Mouse (Mus musculus): Measurements from ENCODE around the gene Mpped2.

Gene Mpped2

DNA sequence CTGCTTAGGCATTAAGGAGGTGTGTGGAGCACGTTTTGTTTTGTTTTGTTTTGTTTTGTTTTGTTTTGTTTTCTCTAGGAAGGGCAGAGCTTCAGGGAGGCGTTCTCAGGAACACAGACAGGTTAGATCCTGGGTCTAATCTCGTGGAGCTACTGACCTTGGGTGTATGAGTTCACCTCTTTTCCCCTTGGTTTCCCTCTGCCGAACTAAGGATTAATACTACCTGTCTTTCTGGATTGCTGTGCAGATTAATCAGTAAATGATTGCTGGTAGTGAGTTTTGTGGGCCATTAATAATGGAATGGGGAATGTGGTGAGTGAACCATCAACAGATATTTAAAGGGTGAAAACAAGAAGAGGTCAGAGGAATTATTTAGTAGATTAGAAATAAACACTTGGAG lies 53.8 kb downstream of the Mpped2 start:
- DNase-seq (ENCODE audit: low read depth), result no peak

DNA sequence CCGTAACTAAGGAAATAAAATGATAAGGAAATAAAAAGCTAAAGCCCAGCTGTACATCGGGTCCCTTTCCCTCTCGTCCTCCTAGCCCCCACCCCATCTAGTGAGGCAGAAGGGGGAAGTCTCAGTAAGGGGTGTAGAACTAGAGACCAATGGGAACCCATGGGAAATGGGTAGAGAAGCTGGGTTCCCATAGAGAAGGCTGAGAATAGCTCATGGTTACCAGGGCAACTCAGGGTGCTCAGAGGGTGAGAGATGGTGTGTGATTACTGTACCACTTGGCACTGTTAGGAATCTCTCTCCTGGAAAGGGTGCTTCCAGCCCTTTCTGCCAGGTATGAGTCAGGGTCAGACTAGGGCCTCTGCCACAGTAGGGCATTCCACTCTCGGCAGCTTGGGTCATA lies 54.3 kb downstream of the Mpped2 start:
- no peak for DNase-seq (ENCODE audit: low read depth)

GRCm38 (mm10) chr2:106750878-106751277 lies 57.8 kb downstream of the Mpped2 start:
- no peak for DNase-seq (ENCODE audit: low read depth)

GRCm38 (mm10) chr2:106753703-106754102 lies 60.6 kb downstream of the Mpped2 start:
- no peak for DNase-seq (ENCODE audit: low read depth)

GRCm38 (mm10) chr2:106754696-106755095 lies 61.6 kb downstream of the Mpped2 start:
- no peak for DNase-seq (ENCODE audit: low read depth)

- DNase-seq (ENCODE audit: low read depth), result no peak
Observed at GRCm38 (mm10) chr2:106756354-106757103, 63.5 kb downstream of the Mpped2 start.

DNA sequence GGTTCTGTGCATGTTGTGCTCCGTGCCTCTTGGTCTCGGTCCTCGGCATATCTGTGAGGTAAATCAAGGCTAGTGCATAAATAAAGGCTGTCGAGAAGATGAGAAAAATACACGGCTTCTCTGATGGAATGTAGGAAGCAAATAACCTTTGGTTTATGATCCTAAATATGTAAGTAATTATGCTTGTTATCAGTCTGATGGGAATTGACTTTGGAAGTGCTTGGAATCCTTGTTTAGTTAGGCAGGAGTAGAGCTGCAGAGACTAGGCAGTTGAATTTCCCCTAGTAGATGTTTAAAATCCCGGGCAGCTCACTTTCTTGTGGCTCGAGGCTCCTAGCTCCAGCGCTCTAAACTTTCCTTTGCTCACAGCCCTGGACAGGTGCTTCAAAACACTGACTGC lies 69.9 kb downstream of the Mpped2 start:
- DNase-seq (ENCODE audit: low read depth), result no peak

DNA sequence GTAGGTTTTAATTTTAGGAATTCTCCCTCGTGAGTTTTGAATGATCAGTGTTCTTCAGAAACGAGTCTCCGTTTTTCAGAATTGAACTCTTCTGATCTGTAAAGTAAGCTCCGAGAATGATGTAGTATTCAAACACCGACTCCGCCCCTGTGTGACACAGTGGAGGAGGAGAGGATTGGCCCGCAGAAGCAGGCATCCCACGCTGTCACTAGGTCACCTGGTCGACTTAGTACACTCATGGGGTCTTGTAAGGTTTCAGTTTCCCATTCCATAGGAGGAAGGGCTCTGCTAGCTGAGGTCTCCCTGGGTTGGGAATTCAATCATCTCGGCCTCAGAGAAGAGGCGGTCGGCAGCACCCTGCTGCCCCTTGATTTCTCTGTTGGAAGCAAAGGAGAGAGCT lies 76.2 kb downstream of the Mpped2 start:
- no peak for DNase-seq (ENCODE audit: low read depth)

GRCm38 (mm10) chr2:106772643-106773042 lies 79.6 kb downstream of the Mpped2 start:
- no peak for DNase-seq (ENCODE audit: low read depth)

DNA sequence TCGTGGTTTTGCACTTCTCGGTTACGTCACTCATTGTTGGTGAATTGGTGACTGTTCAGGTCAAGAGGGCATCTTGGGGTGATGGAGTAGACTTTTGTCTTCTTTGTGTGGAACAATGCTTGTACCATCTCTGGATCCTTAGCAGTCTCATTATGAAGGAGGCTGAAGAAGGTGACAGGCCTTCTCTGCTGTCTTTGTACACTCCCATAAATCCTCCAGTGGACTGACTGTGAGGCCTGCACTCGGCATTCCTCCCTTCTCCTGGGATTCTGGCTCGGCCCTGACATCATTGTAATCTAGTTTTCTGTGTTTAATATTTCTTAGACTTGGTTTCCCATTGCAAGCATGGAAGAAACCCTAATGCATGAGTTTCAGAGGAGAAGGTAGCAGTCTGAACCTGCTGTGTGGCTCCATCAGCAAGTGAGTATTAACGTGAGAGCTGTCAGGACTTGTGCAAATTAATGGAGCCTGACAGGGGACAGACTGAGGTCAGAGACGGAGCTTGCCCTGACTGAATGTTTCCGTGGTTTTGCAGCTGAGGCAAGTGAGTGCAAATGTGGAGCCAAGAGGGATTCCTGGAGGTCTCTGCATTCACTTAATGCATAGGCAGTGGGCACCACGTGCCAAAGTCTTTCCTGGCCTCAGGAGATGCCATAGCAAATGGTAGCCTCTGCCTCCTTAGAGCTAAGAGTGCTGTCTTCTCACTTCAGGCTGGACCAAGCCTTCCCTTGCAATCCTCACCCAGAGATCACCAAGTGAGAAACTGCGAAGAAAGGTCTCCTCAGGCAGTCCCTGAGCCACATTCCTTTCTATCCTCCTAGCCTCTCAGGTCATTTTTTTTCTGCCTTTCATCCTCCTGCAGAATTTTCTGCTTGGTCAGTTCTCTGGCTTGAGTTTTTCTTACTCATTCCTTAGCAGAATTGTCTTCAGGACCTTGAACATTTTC lies 81.5 kb downstream of the Mpped2 start:
- DNase-seq (ENCODE audit: low read depth), result no peak

GRCm38 (mm10) chr2:106775994-106776393 lies 82.9 kb downstream of the Mpped2 start:
- DNase-seq (ENCODE audit: low read depth), result no peak

- DNase-seq (ENCODE audit: low read depth), result no peak
Observed at GRCm38 (mm10) chr2:106778861-106779516, 85.9 kb downstream of the Mpped2 start.

- no peak for DNase-seq (ENCODE audit: low read depth)
Observed at GRCm38 (mm10) chr2:106781181-106782179, 88.4 kb downstream of the Mpped2 start.

DNA sequence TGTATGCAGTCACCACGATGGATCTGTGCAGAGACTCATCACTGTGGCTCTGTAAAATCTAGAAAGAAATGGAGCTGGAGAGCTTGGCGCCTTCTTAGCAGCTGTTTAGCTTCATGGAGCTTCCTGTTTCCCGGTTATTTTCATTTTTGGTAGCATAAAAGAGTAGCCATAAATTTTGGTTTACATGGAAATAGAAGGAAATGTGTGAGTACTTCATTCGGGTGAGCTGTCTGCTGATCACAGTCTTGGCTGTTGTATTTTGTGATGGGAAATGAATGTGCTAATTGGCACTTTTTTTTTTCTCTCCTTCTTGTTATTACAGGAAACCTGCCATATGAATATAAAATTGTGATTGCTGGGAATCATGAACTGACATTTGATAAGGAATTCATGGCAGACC lies 90.2 kb downstream of the Mpped2 start:
- no peak for DNase-seq (ENCODE audit: low read depth)

DNA sequence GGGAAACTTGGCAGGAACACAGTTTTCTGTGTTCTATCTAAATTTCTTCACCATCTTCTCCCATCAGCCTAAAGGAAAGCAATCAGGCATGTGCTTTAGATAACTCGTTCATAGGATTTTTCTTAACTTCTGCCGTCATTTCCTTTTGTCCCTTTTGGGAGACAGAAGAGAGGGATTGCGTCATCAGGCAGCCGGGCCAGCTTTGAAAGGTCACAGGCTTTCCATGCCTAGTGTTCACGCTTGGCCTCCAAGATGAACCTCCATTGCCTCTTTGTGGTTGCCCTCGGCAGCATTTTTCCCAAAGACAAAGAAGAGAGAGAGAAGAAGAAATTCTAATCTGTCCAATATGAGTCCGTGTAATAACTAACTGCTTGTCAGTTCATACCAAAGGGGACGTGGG lies 95.0 kb downstream of the Mpped2 start:
- no peak for DNase-seq (ENCODE audit: low read depth)

DNA sequence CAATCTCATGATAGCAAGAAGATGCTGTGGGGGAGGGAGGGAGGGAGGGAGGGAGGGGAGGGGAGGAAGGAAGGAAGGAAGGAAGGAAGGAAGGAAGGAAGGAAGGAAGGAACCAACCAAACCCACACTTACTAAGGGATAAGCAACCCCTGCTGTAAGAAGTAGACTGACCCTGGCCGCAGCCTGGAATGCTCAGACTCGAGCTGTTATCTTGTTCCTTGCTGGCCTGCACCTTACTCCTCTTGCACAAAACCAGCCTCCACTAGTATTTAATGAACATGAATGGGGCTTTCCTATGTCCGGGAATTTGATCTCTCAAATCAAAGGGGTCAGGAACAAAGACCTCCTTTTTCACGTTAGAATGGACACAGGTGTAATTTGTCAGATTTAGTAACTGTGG lies 95.5 kb downstream of the Mpped2 start:
- no peak for DNase-seq (ENCODE audit: low read depth)

DNA sequence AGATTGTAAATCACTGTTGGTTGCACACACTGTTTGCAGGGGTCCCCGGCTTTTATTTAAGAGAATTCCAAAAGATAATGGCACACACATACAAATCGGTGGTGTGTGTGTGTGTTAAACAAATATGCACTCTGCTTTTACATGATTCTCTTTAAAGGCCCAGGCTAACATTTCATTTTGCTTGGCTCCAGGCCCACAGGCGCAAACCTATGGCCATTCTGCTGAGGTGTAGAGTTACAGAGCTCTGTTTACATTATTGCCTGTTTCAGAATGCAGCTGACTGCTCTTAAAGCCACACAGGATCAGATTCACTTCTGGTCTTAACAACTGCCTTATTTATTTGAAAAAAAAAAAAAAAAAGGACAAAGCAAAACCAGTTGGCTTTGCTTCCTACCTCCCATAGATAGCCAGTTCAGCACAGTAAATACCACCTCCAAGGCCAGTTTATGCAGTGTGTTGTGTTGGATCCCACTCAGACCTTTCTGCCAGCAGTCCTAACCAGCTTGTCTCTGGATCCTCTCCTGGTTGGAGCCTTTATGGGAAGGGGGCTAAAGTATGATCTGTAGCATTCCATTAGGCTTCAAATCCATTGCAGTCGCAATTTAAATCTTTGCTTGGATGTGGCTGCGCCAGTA lies 96.7 kb downstream of the Mpped2 start:
- DNase-seq (ENCODE audit: low read depth), result peak; percentile 72

DNA sequence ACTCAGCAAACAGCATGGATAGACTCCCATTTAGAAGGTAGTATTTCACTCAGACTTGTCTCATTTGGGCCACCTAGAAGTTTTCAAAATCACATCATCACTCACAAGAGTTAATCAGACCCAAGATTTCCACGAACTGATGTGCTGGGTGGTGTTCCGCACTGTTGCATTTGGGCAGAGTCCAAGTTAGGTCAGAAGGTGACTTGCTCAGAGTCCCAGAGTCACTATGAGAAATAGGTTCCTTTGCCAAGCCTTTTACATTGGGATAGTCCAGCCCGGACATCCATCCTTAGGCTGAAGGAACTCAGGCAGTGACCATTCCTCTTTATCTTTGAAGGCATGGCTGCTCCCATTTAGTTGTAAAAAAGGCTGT lies 97.2 kb downstream of the Mpped2 start:
- DNase-seq (ENCODE audit: low read depth), result peak; percentile 7

DNA sequence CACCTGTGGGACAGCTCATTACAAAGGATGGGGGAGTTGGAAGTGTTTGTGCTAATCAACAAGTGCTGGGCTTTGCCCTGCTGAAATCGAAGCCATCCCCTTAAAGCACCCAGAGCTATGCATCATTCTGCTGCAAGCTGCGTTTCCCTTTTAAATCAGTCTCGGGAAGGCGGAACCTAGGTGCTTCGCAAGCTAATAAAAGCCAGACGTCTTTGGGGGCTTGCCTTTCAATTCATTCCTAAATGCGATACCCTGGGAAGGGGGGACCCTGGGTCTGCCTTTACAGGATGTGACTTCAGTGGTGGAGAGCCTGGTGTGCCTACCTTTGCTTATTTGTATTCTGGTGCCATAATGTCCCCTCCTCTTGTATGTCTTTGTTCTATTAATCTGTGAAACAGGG lies 103.2 kb downstream of the Mpped2 start:
- DNase-seq (ENCODE audit: low read depth), result no peak

DNA sequence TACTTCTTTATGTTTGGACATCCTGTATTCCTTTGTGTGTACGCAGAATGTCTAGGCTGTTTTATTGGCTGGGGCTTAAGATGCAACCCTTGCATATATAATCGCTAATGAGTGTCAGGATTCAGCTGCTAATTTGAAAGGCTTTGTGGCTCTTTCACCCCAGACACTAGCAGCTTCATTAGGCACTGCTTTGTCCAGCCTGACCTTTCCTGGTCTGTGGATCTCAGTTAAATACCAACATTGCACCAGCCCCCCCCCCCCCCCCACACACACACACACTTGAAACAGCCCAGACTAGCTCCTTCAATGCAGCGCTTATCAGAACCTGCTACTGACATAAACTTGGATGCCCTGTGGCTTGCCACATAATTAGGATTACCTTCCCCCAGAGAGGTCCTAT lies 104.8 kb downstream of the Mpped2 start:
- no peak for DNase-seq (ENCODE audit: low read depth)

GRCm38 (mm10) chr2:106798824-106799223 lies 105.8 kb downstream of the Mpped2 start:
- no peak for DNase-seq (ENCODE audit: low read depth)
